Mouse (Mus musculus) liver, adult 2 months (tissue): ENCODE measurements around the gene Nmi.

Experiments used
- CTCF ChIP-seq: fragments of 200-500 bp; IDR thresholded peaks from 2 replicates; pipeline ENCODE4 v1.5.1; 2011; ENCODE audit warnings: low read depth, low read length, control low read depth
- POLR2A ChIP-seq: fragments of 200-500 bp; IDR thresholded peaks from 2 replicates; pipeline ENCODE4 v1.6.1; 2011; ENCODE audit warnings: low read length, control low read depth; ENCODE audit not compliant: insufficient read depth; ENCODE audit errors: extremely low read depth

DNA sequence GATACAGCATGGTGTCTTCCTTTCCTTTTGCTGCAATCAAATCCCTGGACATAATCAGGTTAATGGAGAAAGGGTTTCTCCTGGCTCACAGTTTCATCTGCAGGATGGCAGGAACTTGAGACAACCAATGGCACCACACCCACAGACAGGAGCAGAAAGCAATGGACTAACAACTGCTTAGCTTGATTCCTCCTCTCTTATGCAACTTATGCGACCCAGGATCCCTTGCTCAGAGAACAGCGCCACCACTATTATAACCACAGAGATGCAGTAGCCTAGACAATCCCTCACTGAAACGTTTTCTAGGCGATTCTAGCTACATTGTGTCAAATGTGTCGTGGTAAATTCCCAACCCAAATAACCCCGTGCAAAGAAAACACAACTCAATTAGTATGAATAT is 36.3 kb downstream of the Nmi start:
- TF ChIP-seq CTCF (no peak), POLR2A (no peak)
